In genomic region chr8:61590551-61591431, GRCm38 (mm10) we compare ENCODE assay signal across 8 mouse cellular contexts.
A peak's percentile ranks its signal among the peaks of the same experiment; 100 is the strongest.
DNase-seq lines count a peak whose midpoint lies in the region; ATAC-seq and TF ChIP-seq lines count a peak whose summit lies in the region.

No protein-coding gene starts in this region.

- H3K79me2 ChIP-seq in CH12.LX (replicated peaks; ENCODE audit: control insufficient read depth, extremely low read depth, insufficient read depth, poor library complexity, severe bottlenecking), result peaks cover 11% of the 10 kb centered on the region

- H3K27ac ChIP-seq in CH12.LX (ENCODE audit: insufficient read depth, low read depth), result no peak overlapping the region
- H3K27ac ChIP-seq in brown adipose tissue, adult 24 weeks (replicated peaks; ENCODE audit: low read depth, low read length), result peak overlapping the region; percentile 88
- H3K27ac ChIP-seq in forebrain, embryonic 10.5 days, result peak overlapping the region; percentile 89
- H3K27ac ChIP-seq in heart, embryonic 15.5 days, result peak overlapping the region; percentile 89
- H3K27ac ChIP-seq in liver, embryonic 15.5 days (replicated peaks), result peak overlapping the region; percentile 65; the same call in 1 of the 2 replicates
- H3K27ac ChIP-seq in neural tube, embryonic 12.5 days, result no peak overlapping the region

- TF ChIP-seq EP300 in CH12.LX (IDR thresholded peaks at IDR 0.05; ENCODE audit: low read length), result no peak

- peak overlapping the region; percentile 60 to 75 (median 75) for H3K4me3 ChIP-seq in CH12.LX (replicated peaks in 1 of 3; ENCODE audit: low read depth in 2 of 3, low read length in 2 of 3, poor library complexity in 1 of 3)
- peak overlapping the region; percentile 95 for H3K4me3 ChIP-seq in brown adipose tissue, adult 24 weeks (ENCODE audit: insufficient read depth, low read depth, low read length)
- peak overlapping the region; percentile 63 for H3K4me3 ChIP-seq in forebrain, embryonic 10.5 days
- peak overlapping the region; percentile 61 for H3K4me3 ChIP-seq in heart, embryonic 15.5 days
- H3K4me3 ChIP-seq in liver, embryonic 15.5 days (replicated peaks), result peak overlapping the region; percentile 59
- H3K4me3 ChIP-seq in neural tube, embryonic 12.5 days, result peak overlapping the region; percentile 51

- H3K9ac ChIP-seq in CH12.LX (ENCODE audit: insufficient read depth, low read depth), result peak overlapping the region; percentile 88
- peak overlapping the region; percentile 61 for H3K9ac ChIP-seq in heart, embryonic 15.5 days
- H3K9ac ChIP-seq in liver, embryonic 15.5 days, result peak overlapping the region; percentile 40; the same call in 1 of the 2 replicates
- H3K9ac ChIP-seq in neural tube, embryonic 12.5 days, result peak overlapping the region; percentile 68

- in situ Hi-C loops in CH12.LX (cut with MboI; ENCODE audit: low pct_ligation_motif_present, low pct_unique_long_range_greater_than_20kb, low sequenced_read_pairs), result no loop called here

- peak overlapping the region; percentile 65 for H3K4me2 ChIP-seq in CH12.LX (ENCODE audit: insufficient read depth, low read depth, poor library complexity, severe bottlenecking)
- H3K4me2 ChIP-seq in heart, embryonic 15.5 days, result peak overlapping the region; percentile 70
- H3K4me2 ChIP-seq in liver, embryonic 15.5 days, result peak overlapping the region; percentile 60
- H3K4me2 ChIP-seq in neural tube, embryonic 12.5 days (replicated peaks), result peak overlapping the region; percentile 76

- peak; percentile 50 for TF ChIP-seq POLR2A in CH12.LX (IDR thresholded peaks at IDR 0.05; ENCODE audit: low read depth, low read length)

- H3K27me3 ChIP-seq in CH12.LX (replicated peaks), result peaks cover 4% of the 10 kb centered on the region
- H3K27me3 ChIP-seq in forebrain, embryonic 10.5 days (ENCODE audit: poor library complexity, severe bottlenecking), result no peaks in the 10 kb centered on the region
- H3K27me3 ChIP-seq in heart, embryonic 15.5 days, result no peaks in the 10 kb centered on the region
- peaks cover 16% of the 10 kb centered on the region; the same call in 1 of the 2 replicates for H3K27me3 ChIP-seq in liver, embryonic 15.5 days
- H3K27me3 ChIP-seq in neural tube, embryonic 12.5 days (replicated peaks), result no peaks in the 10 kb centered on the region

- ATAC-seq in heart, embryonic 15.5 days (replicated peaks; ENCODE audit: insufficient number of reproducible peaks, insufficient read depth, low FRiP score, low read depth), result peak; percentile 86
- peak; percentile 81 for ATAC-seq in liver, embryonic 15.5 days (ENCODE audit: insufficient read depth)
- ATAC-seq in neural tube, embryonic 12.5 days (ENCODE audit: low FRiP score, low read depth), result peak; percentile 89

- TF ChIP-seq RAD21 in CH12.LX (IDR thresholded peaks at IDR 0.05; ENCODE audit: low read depth, low read length), result no peak

- DNase-seq in CH12.LX (ENCODE audit: extremely low read depth), result peak; percentile 88
- peak; percentile 93 for DNase-seq in forebrain, embryonic 10.5 days (ENCODE audit: extremely low spot score, low spot score)
- peak; percentile 93 for DNase-seq in kidney, postnatal 10 days
- DNase-seq in testis, postnatal 14 days (ENCODE audit: low spot score), result peak; percentile 84

- H3K9me3 ChIP-seq in CH12.LX (replicated peaks; ENCODE audit: low read length), result no peaks in the 10 kb centered on the region
- no peaks in the 10 kb centered on the region for H3K9me3 ChIP-seq in forebrain, embryonic 10.5 days
- no peaks in the 10 kb centered on the region for H3K9me3 ChIP-seq in heart, embryonic 15.5 days (replicated peaks)
- H3K9me3 ChIP-seq in liver, embryonic 15.5 days (replicated peaks), result no peaks in the 10 kb centered on the region
- H3K9me3 ChIP-seq in neural tube, embryonic 12.5 days, result no peaks in the 10 kb centered on the region

- WGBS in forebrain, embryonic 10.5 days, result under 1% methylated on average over 35 of the region's 35 CpGs
- under 1% methylated on average over 35 of the region's 35 CpGs for WGBS in heart, embryonic 15.5 days
- under 1% methylated on average over 35 of the region's 35 CpGs for WGBS in liver, embryonic 15.5 days (ENCODE audit: insufficient replicate concordance)
- WGBS in neural tube, embryonic 12.5 days, result under 1% methylated on average over 35 of the region's 35 CpGs

- no peaks in the 10 kb centered on the region for H3K36me3 ChIP-seq in CH12.LX (replicated peaks in 1 of 2; ENCODE audit: control insufficient read depth in 1 of 2, insufficient read depth in 1 of 2, low read length in 1 of 2)
- H3K36me3 ChIP-seq in forebrain, embryonic 10.5 days (replicated peaks), result peaks cover 20% of the 10 kb centered on the region
- no peaks in the 10 kb centered on the region for H3K36me3 ChIP-seq in heart, embryonic 15.5 days
- H3K36me3 ChIP-seq in liver, embryonic 15.5 days (replicated peaks), result no peaks in the 10 kb centered on the region
- no peaks in the 10 kb centered on the region for H3K36me3 ChIP-seq in neural tube, embryonic 12.5 days

- no peak for TF ChIP-seq CTCF in CH12.LX (conservative IDR thresholded peaks at IDR 0.05 in 1 of 2, IDR thresholded peaks at IDR 0.05 in 1 of 2; ENCODE audit: low read depth in 2 of 2, low read length in 2 of 2)

- H3K4me1 ChIP-seq in CH12.LX (ENCODE audit: control insufficient read depth in 1 of 2, insufficient read depth in 2 of 2), result peaks cover 10% of the 10 kb centered on the region in 2 experiments
- peaks cover 4% of the 10 kb centered on the region; the same call in 1 of the 2 replicates for H3K4me1 ChIP-seq in brown adipose tissue, adult 24 weeks (ENCODE audit: control insufficient read depth, insufficient read depth, insufficient read length, low read length)
- H3K4me1 ChIP-seq in forebrain, embryonic 10.5 days, result peaks cover 58% of the 10 kb centered on the region
- H3K4me1 ChIP-seq in heart, embryonic 15.5 days (replicated peaks), result peaks cover 36% of the 10 kb centered on the region
- peaks cover 3% of the 10 kb centered on the region; the same call in 1 of the 2 replicates for H3K4me1 ChIP-seq in liver, embryonic 15.5 days (replicated peaks)
- peaks cover 30% of the 10 kb centered on the region for H3K4me1 ChIP-seq in neural tube, embryonic 12.5 days

- dilution Hi-C loops in CH12.LX (cut with MboI; ENCODE audit: extremely low pct_ligation_motif_present, extremely low pct_unique_long_range_greater_than_20kb, low sequenced_read_pairs), result no loop called here

TF ChIP-seq in CH12.LX, 34 proteins besides CTCF, POLR2A, EP300 and RAD21:
- TF ChIP-seq USF2 (conservative IDR thresholded peaks at IDR 0.05; ENCODE audit: low read depth, low read length), result no peak
- TF ChIP-seq CHD2 (IDR thresholded peaks at IDR 0.05; ENCODE audit: low read length), result no peak
- no peak for TF ChIP-seq JUN (IDR thresholded peaks at IDR 0.05; ENCODE audit: insufficient read depth, low read depth, low read length)
- TF ChIP-seq MXI1 (IDR thresholded peaks at IDR 0.05; ENCODE audit: low read depth, low read length), result 0 out of 2 replicates have a peak, but pooled peaks have one; percentile 47
- peak; percentile 89 for TF ChIP-seq SIN3A (IDR thresholded peaks at IDR 0.05; ENCODE audit: low read length)
- no peak for TF ChIP-seq NELFE (IDR thresholded peaks at IDR 0.05; ENCODE audit: low read depth, low read length)
- no peak for TF ChIP-seq UBTF (IDR thresholded peaks at IDR 0.05; ENCODE audit: low read depth, low read length)
- TF ChIP-seq MAX (IDR thresholded peaks at IDR 0.05; ENCODE audit: low read length), result no peak
- TF ChIP-seq MYC (IDR thresholded peaks at IDR 0.05; ENCODE audit: low read depth, low read length), result 0 out of 2 replicates have a peak, but pooled peaks have one; percentile 33
- TF ChIP-seq RCOR1 (conservative IDR thresholded peaks at IDR 0.05; ENCODE audit: low read depth, low read length), result no peak
- peak; percentile 52; the same call in 1 of the 2 replicates for TF ChIP-seq MAZ (IDR thresholded peaks at IDR 0.05; ENCODE audit: low read depth, low read length)
- TF ChIP-seq JUND (conservative IDR thresholded peaks at IDR 0.05; ENCODE audit: low read depth, low read length), result no peak
- no peak for TF ChIP-seq NRF1 (IDR thresholded peaks at IDR 0.05; ENCODE audit: low read depth, low read length)
- peak; percentile 23; the same call in 1 of the 2 replicates for TF ChIP-seq ETS1 (conservative IDR thresholded peaks at IDR 0.05; ENCODE audit: low read depth, low read length)
- TF ChIP-seq MAFK (IDR thresholded peaks at IDR 0.05; ENCODE audit: insufficient replicate concordance, low read length), result no peak
- TF ChIP-seq E2F4 (IDR thresholded peaks at IDR 0.05; ENCODE audit: insufficient replicate concordance, low read depth, low read length), result no peak
- 0 out of 2 replicates have a peak, but pooled peaks have one; percentile 47 for TF ChIP-seq TCF12 (IDR thresholded peaks at IDR 0.05; ENCODE audit: low read depth, low read length)
- TF ChIP-seq ZNF384 (IDR thresholded peaks at IDR 0.05; ENCODE audit: low read depth, low read length), result no peak
- TF ChIP-seq BHLHE40 (IDR thresholded peaks at IDR 0.05; ENCODE audit: low read depth, low read length), result no peak
- no peak for TF ChIP-seq SMC3 (IDR thresholded peaks at IDR 0.05; ENCODE audit: low read depth, low read length)
- TF ChIP-seq HCFC1 (IDR thresholded peaks at IDR 0.05; ENCODE audit: low read depth, low read length), result no peak
- TF ChIP-seq POLR2AphosphoS2 (IDR thresholded peaks at IDR 0.05; ENCODE audit: low read depth, low read length), result no peak
- TF ChIP-seq GABPA (IDR thresholded peaks at IDR 0.05; ENCODE audit: insufficient replicate concordance, low read depth, low read length), result no peak
- no peak for TF ChIP-seq USF1 (IDR thresholded peaks at IDR 0.05; ENCODE audit: low read depth, low read length)
- no peak for TF ChIP-seq CHD1 (IDR thresholded peaks at IDR 0.05; ENCODE audit: low read depth, low read length)
- TF ChIP-seq ZKSCAN1 (IDR thresholded peaks at IDR 0.05; ENCODE audit: borderline replicate concordance, low read depth, low read length), result no peak
- TF ChIP-seq TBP (conservative IDR thresholded peaks at IDR 0.05; ENCODE audit: low read depth, low read length), result no peak
- no peak for TF ChIP-seq PAX5 (IDR thresholded peaks at IDR 0.05; ENCODE audit: low read length)
- no peak for TF ChIP-seq ZC3H11A (IDR thresholded peaks at IDR 0.05; ENCODE audit: low read depth, low read length)
- TF ChIP-seq KAT2A (IDR thresholded peaks at IDR 0.05; ENCODE audit: insufficient replicate concordance, low read length), result no peak
- TF ChIP-seq MEF2A (IDR thresholded peaks at IDR 0.05; ENCODE audit: borderline replicate concordance, low read depth, low read length), result peak; percentile 32; the same call in 1 of the 2 replicates
- TF ChIP-seq IRF4 (IDR thresholded peaks at IDR 0.05; ENCODE audit: low read depth, low read length), result peak; percentile 16; the same call in 1 of the 2 replicates
- no peak for TF ChIP-seq ZMIZ1 (IDR thresholded peaks at IDR 0.05; ENCODE audit: low read depth, low read length)
- no peak for TF ChIP-seq ELF1 (IDR thresholded peaks at IDR 0.05; ENCODE audit: low read depth, low read length)

Comparison
In these comparisons a context has a peak if more than half of its experiments do, and no peak if none do; other contexts are left out.
1. H3K27ac ChIP-seq: peak in brown adipose tissue, adult 24 weeks (single experiment), forebrain, embryonic 10.5 days (single experiment), heart, embryonic 15.5 days (single experiment) and liver, embryonic 15.5 days (single experiment); none in CH12.LX (single experiment) and neural tube, embryonic 12.5 days (single experiment).
2. Peak in every context shown above with its lines, with median percentiles within 50 percentile points of each other: DNase-seq, H3K4me2 ChIP-seq, H3K4me3 ChIP-seq, H3K9ac ChIP-seq and ATAC-seq.